Mouse (Mus musculus) forebrain, embryonic 15.5 days (tissue): ENCODE data around the gene Gipr. TPM values are rescaled to one million over a fixed set of nuclear protein-coding genes. Genes with fewer than 3 reads are reported as not detected.

Source experiments
- ATAC-seq: fragments of 200-750 bp; cut with Nextera tagmentation; replicated peaks from 2 replicates; pipeline ENCODE4 v1.8.0; 2017; ENCODE audit warnings: mild to moderate bottlenecking, moderate TSS enrichment, moderate library complexity
- H3K27ac ChIP-seq: fragments of 300-500 bp; sonication (generic); replicated peaks from 2 replicates; pipeline ENCODE4 v1.5.1; 2015; ENCODE audit warnings: mild to moderate bottlenecking, inconsistent platforms
- H3K27me3 ChIP-seq: fragments of 300-500 bp; sonication (generic); 2 replicates; pipeline ENCODE4 v1.6.1; 2015; ENCODE audit warnings: inconsistent platforms
- H3K36me3 ChIP-seq: fragments of 300-500 bp; sonication (generic); 2 replicates; pipeline ENCODE4 v1.6.1; 2015; ENCODE audit warnings: mild to moderate bottlenecking, inconsistent platforms
- H3K4me1 ChIP-seq: fragments of 300-500 bp; sonication (generic); 2 replicates; pipeline ENCODE4 v1.6.1; 2015; ENCODE audit warnings: inconsistent platforms
- H3K4me2 ChIP-seq: fragments of 300-500 bp; sonication (generic); replicated peaks from 2 replicates; pipeline ENCODE4 v1.6.1; 2015; ENCODE audit warnings: mild to moderate bottlenecking, inconsistent platforms
- H3K4me3 ChIP-seq: fragments of 300-500 bp; sonication (generic); 2 replicates; pipeline ENCODE4 v1.5.1; 2015; ENCODE audit warnings: mild to moderate bottlenecking, inconsistent platforms
- H3K9ac ChIP-seq: fragments of 300-500 bp; sonication (generic); replicated peaks from 2 replicates; pipeline ENCODE4 v1.6.1; 2015; ENCODE audit warnings: mild to moderate bottlenecking, inconsistent platforms
- H3K9me3 ChIP-seq: fragments of 300-500 bp; sonication (generic); 2 replicates; pipeline ENCODE4 v1.6.1; 2016; ENCODE audit warnings: inconsistent platforms
- WGBS: fragments of 180-500 bp; shearing (Covaris S2); methylation state at CpG from one replicate; pipeline ENCODE4 v1.1.7; 2015; ENCODE audit warnings: mixed read lengths; 5-methylcytosine and 5-hydroxymethylcytosine counted together
- polyA plus RNA-seq: library from polyadenylated mRNA; unstranded; fragments of >200 nt; fragmentation: Nextera tagmentation; extraction: Ambion mirVana; gene quantifications from 2 replicates; pipeline ENCODE4 v1.2.1, GENCODE M21; 2015

Gene Gipr
- polyA plus RNA-seq, 1 experiment from 2014 or later = 20.0 TPM

GRCm38 (mm10) chr7:19176516-19176947 lies 10.6 kb upstream of the Gipr start:
- peak overlapping the region; percentile 71 for H3K9ac ChIP-seq
- ATAC-seq = peak; percentile 45
- 5% methylated on average over 21 of the region's 21 CpGs for WGBS
- H3K27me3 ChIP-seq = peaks cover 20% of the 10 kb centered on the region
- H3K4me2 ChIP-seq = peak overlapping the region; percentile 70
- H3K4me3 ChIP-seq = peak overlapping the region; percentile 76
- H3K9me3 ChIP-seq = no peaks in the 10 kb centered on the region
- peaks cover 60% of the 10 kb centered on the region for H3K4me1 ChIP-seq
- no peaks in the 10 kb centered on the region for H3K36me3 ChIP-seq
- peak overlapping the region; percentile 87 for H3K27ac ChIP-seq

- H3K4me3 ChIP-seq = peak within 1 kb of the TSS; percentile 76
- under 1% methylated on average over 30 of the region's 30 CpGs for WGBS
- H3K4me1 ChIP-seq = peaks cover 56% of the 10 kb centered on the region
- peak within 1 kb of the TSS; percentile 87 for H3K27ac ChIP-seq
- no peaks in the 10 kb centered on the region for H3K36me3 ChIP-seq
- peak; percentile 96 for ATAC-seq
- no peaks in the 10 kb centered on the region for H3K9me3 ChIP-seq
- H3K4me2 ChIP-seq = peak within 1 kb of the TSS; percentile 70
- peaks cover 20% of the 10 kb centered on the region for H3K27me3 ChIP-seq
- peak within 1 kb of the TSS; percentile 71 for H3K9ac ChIP-seq
Measured at GRCm38 (mm10) chr7:19175708-19176515, 10.0 kb upstream of the Gipr start, which contains the start of gene Eml2. Gene Eml2, plus strand, starts transcription at chr7:19176421.

- ATAC-seq = no peak; the same call in 1 of the 2 replicates
- Histone ChIP-seq H3K4me2 (peak overlapping the region; percentile 41), H3K27me3 (peaks cover 5% of the 10 kb centered on the region), H3K4me3 (peak overlapping the region; percentile 27), H3K4me1 (peaks cover 43% of the 10 kb centered on the region), H3K27ac (peak overlapping the region; percentile 93), H3K36me3 (no peaks in the 10 kb centered on the region), H3K9ac (no peak overlapping the region), H3K9me3 (no peaks in the 10 kb centered on the region)
- WGBS = 4% methylated on average over 17 of the region's 17 CpGs
Measured at GRCm38 (mm10) chr7:19172874-19173273, 6.9 kb upstream of the Gipr start.

GRCm38 (mm10) chr7:19171831-19172230 lies 5.9 kb upstream of the Gipr start:
- no peak for ATAC-seq
- 44% methylated on average over 8 of the region's 8 CpGs for WGBS
- peaks cover 33% of the 10 kb centered on the region for H3K4me1 ChIP-seq
- peak overlapping the region; percentile 93 for H3K27ac ChIP-seq
- no peak overlapping the region for H3K4me3 ChIP-seq
- no peaks in the 10 kb centered on the region for H3K9me3 ChIP-seq
- no peaks in the 10 kb centered on the region for H3K27me3 ChIP-seq
- H3K9ac ChIP-seq = no peak overlapping the region
- H3K4me2 ChIP-seq = no peak overlapping the region
- H3K36me3 ChIP-seq = no peaks in the 10 kb centered on the region

GRCm38 (mm10) chr7:19170142-19170541 lies 4.2 kb upstream of the Gipr start:
- no peak overlapping the region for H3K9ac ChIP-seq
- no peaks in the 10 kb centered on the region for H3K9me3 ChIP-seq
- H3K27me3 ChIP-seq = peaks cover 2% of the 10 kb centered on the region; the same call in 1 of the 2 replicates
- H3K4me1 ChIP-seq = peaks cover 40% of the 10 kb centered on the region
- H3K4me2 ChIP-seq = no peak overlapping the region
- 39% methylated on average over 8 of the region's 8 CpGs for WGBS
- no peak overlapping the region for H3K4me3 ChIP-seq
- H3K27ac ChIP-seq = peak overlapping the region; percentile 93
- peak; percentile 86 for ATAC-seq
- no peaks in the 10 kb centered on the region for H3K36me3 ChIP-seq

- H3K27me3 ChIP-seq = peaks cover 6% of the 10 kb centered on the region; the same call in 1 of the 2 replicates
- H3K4me3 ChIP-seq = no peak overlapping the region
- WGBS = 53% methylated on average over 10 of the region's 10 CpGs
- peak overlapping the region; percentile 93 for H3K27ac ChIP-seq
- no peaks in the 10 kb centered on the region for H3K36me3 ChIP-seq
- H3K4me2 ChIP-seq = no peak overlapping the region
- H3K9me3 ChIP-seq = no peaks in the 10 kb centered on the region
- no peak overlapping the region for H3K9ac ChIP-seq
- no peak for ATAC-seq
- H3K4me1 ChIP-seq = peaks cover 47% of the 10 kb centered on the region
Measured at GRCm38 (mm10) chr7:19169506-19169905, 3.6 kb upstream of the Gipr start.

- H3K27me3 ChIP-seq = peaks cover 6% of the 10 kb centered on the region; the same call in 1 of the 2 replicates
- no peak overlapping the region for H3K9ac ChIP-seq
- no peak overlapping the region for H3K4me2 ChIP-seq
- no peaks in the 10 kb centered on the region for H3K9me3 ChIP-seq
- H3K4me3 ChIP-seq = no peak overlapping the region
- ATAC-seq = no peak
- no peaks in the 10 kb centered on the region for H3K36me3 ChIP-seq
- H3K27ac ChIP-seq = no peak overlapping the region
- peaks cover 43% of the 10 kb centered on the region for H3K4me1 ChIP-seq
- 88% methylated on average over 3 of the region's 3 CpGs for WGBS
Measured at GRCm38 (mm10) chr7:19166990-19167389, 1.1 kb upstream of the Gipr start.

GRCm38 (mm10) chr7:19164978-19165377 lies 949 bp downstream of the Gipr start:
- Histone ChIP-seq H3K4me1 (peaks cover 36% of the 10 kb centered on the region), H3K27ac (peak overlapping the region; percentile 83; the same call in 1 of the 2 replicates), H3K9me3 (no peaks in the 10 kb centered on the region), H3K36me3 (no peaks in the 10 kb centered on the region), H3K27me3 (peaks cover 6% of the 10 kb centered on the region; the same call in 1 of the 2 replicates), H3K9ac (0 out of 2 replicates have a peak overlapping the region, but pooled peaks have one; percentile 17), H3K4me3 (peak overlapping the region; percentile 28), H3K4me2 (peak overlapping the region; percentile 39)
- WGBS = 3% methylated on average over 13 of the region's 13 CpGs
- ATAC-seq = no peak

- H3K9ac ChIP-seq = no peak overlapping the region
- H3K27ac ChIP-seq = 0 out of 2 replicates have a peak overlapping the region, but pooled peaks have one; percentile 8
- peaks cover 41% of the 10 kb centered on the region for H3K4me1 ChIP-seq
- H3K4me2 ChIP-seq = peak overlapping the region; percentile 39
- no peaks in the 10 kb centered on the region for H3K36me3 ChIP-seq
- no peaks in the 10 kb centered on the region for H3K9me3 ChIP-seq
- no peak; the same call in 1 of the 2 replicates for ATAC-seq
- H3K4me3 ChIP-seq = peak overlapping the region; percentile 28
- WGBS = 3% methylated on average over 6 of the region's 6 CpGs
- peaks cover 11% of the 10 kb centered on the region; the same call in 1 of the 2 replicates for H3K27me3 ChIP-seq
Measured at GRCm38 (mm10) chr7:19164189-19164588, 1.7 kb downstream of the Gipr start.

- Histone ChIP-seq H3K9ac (no peak overlapping the region), H3K4me2 (peak overlapping the region; percentile 39; the same call in 1 of the 2 replicates), H3K9me3 (no peaks in the 10 kb centered on the region), H3K27me3 (peaks cover 11% of the 10 kb centered on the region; the same call in 1 of the 2 replicates), H3K4me1 (peaks cover 42% of the 10 kb centered on the region), H3K4me3 (0 out of 2 replicates have a peak overlapping the region, but pooled peaks have one; percentile 4), H3K27ac (no peak overlapping the region), H3K36me3 (no peaks in the 10 kb centered on the region)
- no peak for ATAC-seq
- WGBS = 28% methylated on average over 12 of the region's 12 CpGs
Measured at GRCm38 (mm10) chr7:19163752-19164151, 2.2 kb downstream of the Gipr start.

GRCm38 (mm10) chr7:19162928-19163327 lies 3.0 kb downstream of the Gipr start:
- no peaks in the 10 kb centered on the region for H3K36me3 ChIP-seq
- ATAC-seq = no peak
- no peak overlapping the region for H3K9ac ChIP-seq
- no peak overlapping the region for H3K27ac ChIP-seq
- H3K4me1 ChIP-seq = peaks cover 51% of the 10 kb centered on the region
- no peak overlapping the region for H3K4me2 ChIP-seq
- no peaks in the 10 kb centered on the region for H3K9me3 ChIP-seq
- peaks cover 11% of the 10 kb centered on the region; the same call in 1 of the 2 replicates for H3K27me3 ChIP-seq
- H3K4me3 ChIP-seq = no peak overlapping the region
- 92% methylated on average over 7 of the region's 7 CpGs for WGBS

GRCm38 (mm10) chr7:19160115-19160514 lies 5.8 kb downstream of the Gipr start:
- peak overlapping the region; percentile 36 for H3K4me3 ChIP-seq
- H3K9ac ChIP-seq = 0 out of 2 replicates have a peak overlapping the region, but pooled peaks have one; percentile 16
- peak overlapping the region; percentile 58 for H3K4me2 ChIP-seq
- ATAC-seq = no peak
- peaks cover 48% of the 10 kb centered on the region for H3K4me1 ChIP-seq
- 2% methylated on average over 20 of the region's 20 CpGs for WGBS
- H3K9me3 ChIP-seq = no peaks in the 10 kb centered on the region
- no peak overlapping the region for H3K27ac ChIP-seq
- H3K27me3 ChIP-seq = peaks cover 9% of the 10 kb centered on the region; the same call in 1 of the 2 replicates
- no peaks in the 10 kb centered on the region for H3K36me3 ChIP-seq
